Mouse (Mus musculus) kidney, postnatal 0 days (tissue): ENCODE results near the gene Sidt1. TPM values are rescaled to one million over a fixed set of nuclear protein-coding genes. Genes with fewer than 3 reads are reported as not detected.

Experiments
- ATAC-seq: fragments of 200-750 bp; cut with Nextera tagmentation; replicated peaks from 2 replicates; pipeline ENCODE4 v1.8.0; 2017; ENCODE audit warnings: low read depth, moderate number of reproducible peaks, moderate TSS enrichment, moderate library complexity; ENCODE audit not compliant: low FRiP score
- DNase-seq: peaks from one replicate; pipeline ENCODE4 v3.0.0-alpha.2; 2016; ENCODE audit warnings: low spot score
- H3K27ac ChIP-seq: fragments of 300-500 bp; sonication (generic); 2 replicates; pipeline ENCODE4 v1.5.1; 2014; ENCODE audit warnings: mild to moderate bottlenecking
- H3K27me3 ChIP-seq: fragments of 300-500 bp; sonication (generic); 2 replicates; pipeline ENCODE4 v1.6.1; 2014; ENCODE audit warnings: low read length, mixed read lengths; ENCODE audit not compliant: insufficient read depth
- H3K36me3 ChIP-seq: fragments of 300-500 bp; sonication (generic); 2 replicates; pipeline ENCODE4 v1.6.1; 2014; ENCODE audit warnings: low read length, mixed read lengths; ENCODE audit not compliant: insufficient read depth
- H3K4me1 ChIP-seq: fragments of 300-500 bp; sonication (generic); replicated peaks from 2 replicates; pipeline ENCODE4 v1.6.1; 2014; ENCODE audit warnings: antibody characterized with exemption, low read length, mixed read lengths; ENCODE audit not compliant: insufficient read depth
- H3K4me2 ChIP-seq: fragments of 300-500 bp; sonication (generic); 2 replicates; pipeline ENCODE4 v1.6.1; 2014; ENCODE audit warnings: mild to moderate bottlenecking, low read length, moderate library complexity, mixed read lengths
- H3K4me3 ChIP-seq: fragments of 300-500 bp; sonication (generic); replicated peaks from 2 replicates; pipeline ENCODE4 v1.5.1; 2014; ENCODE audit warnings: low read depth, low read length
- H3K9ac ChIP-seq: fragments of 300-500 bp; sonication (generic); 2 replicates; pipeline ENCODE4 v1.6.1; 2014; ENCODE audit warnings: low read depth, low read length
- H3K9me3 ChIP-seq: fragments of 300-500 bp; sonication (generic); replicated peaks from 2 replicates; pipeline ENCODE4 v1.6.1; 2016; ENCODE audit warnings: low read length, inconsistent platforms, mixed read lengths
- CTCF ChIP-seq: IDR thresholded peaks from 2 replicates; pipeline ENCODE4 v1.5.1; 2016; ENCODE audit warnings: antibody characterized with exemption, low read depth, mild to moderate bottlenecking, moderate library complexity
- WGBS: fragments of 180-500 bp; shearing (Covaris S2); extraction: QIAGEN DNeasy Blood & Tissue Kit; methylation state at CpG from one replicate; pipeline ENCODE4 v1.1.7; 2014; 5-methylcytosine and 5-hydroxymethylcytosine counted together
- polyA plus RNA-seq: library from polyadenylated mRNA; unstranded; fragments of >200 nt; fragmentation: Nextera tagmentation; extraction: Ambion mirVana; gene quantifications from 2 replicates; pipeline ENCODE4 v1.2.1, GENCODE M21; 2015

The Sidt1 gene
- polyA plus RNA-seq, 1 experiment from 2014 or later: 1.4 TPM

DNA sequence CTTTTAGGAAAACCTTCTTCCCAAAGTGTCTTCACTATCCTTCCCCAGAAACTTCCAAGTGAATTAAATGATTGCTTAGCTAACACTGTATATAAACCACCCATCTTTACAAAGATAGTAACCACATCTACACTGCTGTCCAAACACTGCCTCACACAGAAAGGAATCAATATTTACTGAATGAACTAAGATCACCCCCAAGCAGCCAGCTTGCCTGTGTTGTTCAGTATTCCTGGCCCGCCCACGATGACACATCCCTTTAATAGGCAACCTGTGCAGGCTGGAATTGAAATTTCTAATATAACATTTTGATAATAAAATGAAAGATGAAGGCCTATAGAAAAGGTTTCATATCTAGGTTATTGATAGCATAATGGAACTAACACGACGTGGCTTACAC, 16.6 kb downstream of the Sidt1 start:
- Histone ChIP-seq H3K9me3 (no peaks in the 10 kb centered on the region), H3K4me2 (no peak overlapping the region), H3K4me3 (no peak overlapping the region), H3K9ac (no peak overlapping the region), H3K27me3 (no peaks in the 10 kb centered on the region), H3K4me1 (0 out of 2 replicates have a peak, but pooled peaks cover 4% of the 10 kb centered on the region), H3K27ac (no peak overlapping the region), H3K36me3 (no peaks in the 10 kb centered on the region)
- DNase-seq: no peak
- no peak for ATAC-seq
- 81% methylated on average over 4 of the region's 4 CpGs for WGBS
- no peak for TF ChIP-seq CTCF

- Histone ChIP-seq H3K27me3 (no peaks in the 10 kb centered on the region), H3K4me1 (no peaks in the 10 kb centered on the region), H3K4me3 (no peak overlapping the region), H3K9ac (no peak overlapping the region), H3K27ac (no peak overlapping the region), H3K9me3 (no peaks in the 10 kb centered on the region), H3K4me2 (no peak overlapping the region), H3K36me3 (no peaks in the 10 kb centered on the region)
- 50% methylated on average over 4 of the region's 4 CpGs for WGBS
- DNase-seq: no peak
- TF ChIP-seq CTCF: no peak
- ATAC-seq: no peak
Measured at GRCm38 (mm10) chr16:44313422-44313821, 19.6 kb downstream of the Sidt1 start.

DNA sequence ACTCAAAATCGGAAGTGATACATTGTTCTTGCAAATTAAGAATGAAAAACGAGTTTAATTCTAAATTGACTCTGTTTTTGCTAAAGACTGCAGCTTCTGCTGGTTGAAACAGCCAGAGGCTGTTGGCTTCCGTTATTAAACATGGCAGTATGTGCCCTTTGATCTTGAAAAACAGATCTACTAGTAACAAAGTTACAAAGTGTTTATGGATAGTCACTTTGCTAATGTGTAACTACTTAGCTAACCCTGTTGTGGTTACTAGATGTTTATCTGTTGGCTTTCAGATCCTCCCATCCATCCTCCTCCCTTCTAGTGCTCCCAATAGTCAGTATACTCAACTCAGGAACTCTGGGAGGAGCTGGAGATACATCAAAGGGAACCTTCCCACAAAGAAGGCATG, 27.4 kb downstream of the Sidt1 start:
- Histone ChIP-seq H3K27me3 (no peaks in the 10 kb centered on the region), H3K4me1 (no peaks in the 10 kb centered on the region), H3K9ac (no peak overlapping the region), H3K27ac (no peak overlapping the region), H3K4me2 (no peak overlapping the region), H3K36me3 (no peaks in the 10 kb centered on the region), H3K4me3 (no peak overlapping the region), H3K9me3 (no peaks in the 10 kb centered on the region)
- WGBS: 49% methylated on average over 3 of the region's 3 CpGs
- DNase-seq (peak; percentile 12), ATAC-seq (no peak)
- TF ChIP-seq CTCF: no peak

GRCm38 (mm10) chr16:44303822-44304221, 29.2 kb downstream of the Sidt1 start:
- no peak for DNase-seq
- Histone ChIP-seq H3K9me3 (no peaks in the 10 kb centered on the region), H3K9ac (no peak overlapping the region), H3K4me2 (no peak overlapping the region), H3K4me1 (no peaks in the 10 kb centered on the region), H3K4me3 (no peak overlapping the region), H3K27ac (no peak overlapping the region), H3K27me3 (no peaks in the 10 kb centered on the region), H3K36me3 (no peaks in the 10 kb centered on the region)
- no peak for TF ChIP-seq CTCF
- no peak for ATAC-seq
- 71% methylated on average over 2 of the region's 2 CpGs for WGBS

GRCm38 (mm10) chr16:44302126-44302892, 30.7 kb downstream of the Sidt1 start:
- Histone ChIP-seq H3K27me3 (no peaks in the 10 kb centered on the region), H3K36me3 (no peaks in the 10 kb centered on the region), H3K4me3 (no peak overlapping the region), H3K27ac (no peak overlapping the region), H3K9ac (no peak overlapping the region), H3K4me1 (no peaks in the 10 kb centered on the region), H3K9me3 (no peaks in the 10 kb centered on the region), H3K4me2 (no peak overlapping the region; the same call in 1 of the 2 replicates)
- ATAC-seq: no peak
- 53% methylated on average over 10 of the region's 10 CpGs for WGBS
- DNase-seq: no peak
- TF ChIP-seq CTCF: no peak

DNA sequence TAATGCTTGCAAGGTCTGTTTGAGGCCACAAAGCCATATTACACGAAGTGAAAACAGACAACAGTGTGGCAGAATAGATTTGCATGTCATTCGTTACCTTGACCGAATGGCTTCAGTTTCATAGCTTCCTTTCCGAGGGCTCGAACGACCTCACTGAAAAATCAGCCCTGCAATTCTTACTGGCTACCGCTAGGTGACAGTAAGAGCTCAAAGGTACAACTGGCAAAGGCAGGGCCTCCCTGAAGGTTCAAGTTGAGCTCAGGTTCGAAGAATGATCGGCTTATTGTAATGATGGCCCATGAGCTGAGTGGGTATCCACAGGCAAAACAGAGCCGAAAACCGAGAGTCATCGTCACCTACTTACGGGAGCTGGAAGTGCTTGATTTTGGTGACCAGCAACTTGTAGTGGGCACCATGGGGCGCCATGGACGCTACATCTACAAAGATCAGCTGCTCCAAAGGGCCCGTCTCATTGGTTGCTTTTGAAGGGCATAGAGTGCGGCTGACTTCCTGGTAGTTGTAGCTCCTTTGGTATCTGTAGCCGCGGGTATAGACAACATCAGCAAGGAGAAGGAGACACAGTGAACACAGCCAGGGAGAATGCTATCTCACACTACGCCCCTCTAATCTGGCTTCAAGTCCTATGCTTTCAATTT, 33.4 kb downstream of the Sidt1 start:
- Histone ChIP-seq H3K27me3 (no peaks in the 10 kb centered on the region), H3K36me3 (no peaks in the 10 kb centered on the region), H3K4me1 (no peaks in the 10 kb centered on the region), H3K4me3 (no peak overlapping the region), H3K9ac (no peak overlapping the region), H3K9me3 (no peaks in the 10 kb centered on the region), H3K4me2 (no peak overlapping the region), H3K27ac (no peak overlapping the region)
- ATAC-seq (no peak), DNase-seq (no peak)
- 82% methylated on average over 20 of the region's 20 CpGs for WGBS
- TF ChIP-seq CTCF: peak; percentile 49; the same call in 1 of the 2 replicates
